Mouse (Mus musculus): ENCODE measurements around the gene Irf6. TPM values are rescaled to one million over a fixed set of nuclear protein-coding genes. Genes with fewer than 3 reads are reported as not detected.

Gene Irf6
- polyA plus RNA-seq, 1 experiment, result 0.08 TPM

DNA sequence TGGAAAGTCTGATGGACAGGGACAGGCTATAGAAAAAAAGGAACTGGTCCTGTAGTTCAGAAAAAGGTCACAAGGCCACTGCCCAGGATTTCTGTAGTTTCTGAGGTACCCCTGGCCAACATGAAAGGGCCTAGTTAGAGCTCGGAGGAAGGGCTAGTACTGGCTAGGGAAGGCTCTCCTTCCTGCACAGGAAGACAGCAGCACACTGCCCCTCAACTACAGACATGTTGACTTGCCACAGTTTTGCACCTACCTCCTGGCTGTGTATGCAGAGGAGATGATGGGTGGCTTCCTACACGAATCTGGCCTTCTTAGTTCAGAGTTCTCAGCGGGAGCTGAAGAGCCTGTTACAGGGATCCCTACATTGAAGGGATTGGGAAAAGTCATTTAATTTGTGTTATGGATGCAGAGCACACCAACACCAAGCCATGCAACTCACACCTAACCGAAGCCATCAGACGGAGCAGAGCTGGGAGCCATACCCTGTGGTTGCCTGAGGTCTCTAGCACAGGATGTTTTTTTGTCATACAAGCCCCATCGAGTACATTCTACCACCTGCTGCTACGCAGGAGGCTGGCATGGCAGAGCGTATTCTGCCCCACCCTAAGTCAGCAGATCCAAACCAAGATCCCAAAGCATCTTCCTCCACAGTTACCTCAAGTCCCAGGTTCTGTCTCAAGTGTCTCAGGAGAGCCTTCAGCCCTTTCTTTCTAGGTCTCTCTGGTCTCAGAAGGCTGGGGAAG is 47.9 kb downstream of the Irf6 start:
- H3K79me3 ChIP-seq (ENCODE audit: low read depth), result no peaks in the 10 kb centered on the region
- no peak overlapping the region for H3ac ChIP-seq (ENCODE audit: control insufficient read depth, insufficient read length, low read depth)

GRCm38 (mm10) chr1:193201383-193201778 is 48.5 kb downstream of the Irf6 start, which contains the start of gene Traf3ip3:
TSS of gene Traf3ip3 (minus strand) at chr1:193201703.
- Histone ChIP-seq H3K79me2 (ENCODE audit: control insufficient read depth, insufficient read depth) (no peaks in the 10 kb centered on the region), H3K79me3 (ENCODE audit: low read depth) (no peaks in the 10 kb centered on the region), H3K36me3 (ENCODE audit: control insufficient read depth, insufficient read depth) (no peaks in the 10 kb centered on the region), H3ac (ENCODE audit: control insufficient read depth, insufficient read length, low read depth) (no peak within 1 kb of the TSS), H3K4me3 (ENCODE audit: insufficient read depth, poor library complexity, severe bottlenecking) (no peak within 1 kb of the TSS), H3K27me3 (ENCODE audit: control insufficient read depth, insufficient read depth, insufficient read length) (no peaks in the 10 kb centered on the region)
- TF ChIP-seq MAX (IDR thresholded peaks at IDR 0.05), result no peak
- TF ChIP-seq CTCF (IDR thresholded peaks at IDR 0.05; ENCODE audit: control insufficient read depth, insufficient read depth, insufficient read length), result no peak
- TF ChIP-seq CEBPB (IDR thresholded peaks at IDR 0.05; ENCODE audit: low read depth), result no peak
- no peak for TF ChIP-seq MYOG (IDR thresholded peaks at IDR 0.05; ENCODE audit: control insufficient read depth, extremely low read depth, insufficient read length)
- TF ChIP-seq FOSL1 (IDR thresholded peaks at IDR 0.05; ENCODE audit: insufficient read depth, low read length, poor library complexity, severe bottlenecking), result no peak
- no peak for TF ChIP-seq USF1 (IDR thresholded peaks at IDR 0.05; ENCODE audit: low read depth)
- no peak for TF ChIP-seq MYOD1 (IDR thresholded peaks at IDR 0.05; ENCODE audit: control insufficient read depth, insufficient read length, low read depth)

More for the DNA sequence above, 47.9 kb downstream of the Irf6 start:
- TF ChIP-seq USF1 (IDR thresholded peaks at IDR 0.05; ENCODE audit: low read depth) (no peak), MYOG (IDR thresholded peaks at IDR 0.05; ENCODE audit: control insufficient read depth, extremely low read depth, insufficient read length) (no peak), CEBPB (IDR thresholded peaks at IDR 0.05; ENCODE audit: low read depth) (no peak), CTCF (IDR thresholded peaks at IDR 0.05; ENCODE audit: control insufficient read depth, insufficient read depth, insufficient read length) (no peak), MAX (IDR thresholded peaks at IDR 0.05) (no peak), FOSL1 (IDR thresholded peaks at IDR 0.05; ENCODE audit: insufficient read depth, low read length, poor library complexity, severe bottlenecking) (no peak), MYOD1 (IDR thresholded peaks at IDR 0.05; ENCODE audit: control insufficient read depth, insufficient read length, low read depth) (no peak)
- H3K4me3 ChIP-seq (ENCODE audit: insufficient read depth, poor library complexity, severe bottlenecking), result no peak overlapping the region
- no peaks in the 10 kb centered on the region for H3K27me3 ChIP-seq (ENCODE audit: control insufficient read depth, insufficient read depth, insufficient read length)
- H3K79me2 ChIP-seq (ENCODE audit: control insufficient read depth, insufficient read depth), result no peaks in the 10 kb centered on the region
- no peaks in the 10 kb centered on the region for H3K36me3 ChIP-seq (ENCODE audit: control insufficient read depth, insufficient read depth)

GRCm38 (mm10) chr1:193203821-193204220 is 50.9 kb downstream of the Irf6 start:
- TF ChIP-seq FOSL1 (IDR thresholded peaks at IDR 0.05; ENCODE audit: insufficient read depth, low read length, poor library complexity, severe bottlenecking) (no peak), MYOG (IDR thresholded peaks at IDR 0.05; ENCODE audit: control insufficient read depth, extremely low read depth, insufficient read length) (no peak), CEBPB (IDR thresholded peaks at IDR 0.05; ENCODE audit: low read depth) (no peak), MYOD1 (IDR thresholded peaks at IDR 0.05; ENCODE audit: control insufficient read depth, insufficient read length, low read depth) (no peak), MAX (IDR thresholded peaks at IDR 0.05) (no peak), CTCF (IDR thresholded peaks at IDR 0.05; ENCODE audit: control insufficient read depth, insufficient read depth, insufficient read length) (no peak), USF1 (IDR thresholded peaks at IDR 0.05; ENCODE audit: low read depth) (no peak)
- Histone ChIP-seq H3K79me2 (ENCODE audit: control insufficient read depth, insufficient read depth) (no peaks in the 10 kb centered on the region), H3K36me3 (ENCODE audit: control insufficient read depth, insufficient read depth) (no peaks in the 10 kb centered on the region), H3K27me3 (ENCODE audit: control insufficient read depth, insufficient read depth, insufficient read length) (no peaks in the 10 kb centered on the region), H3K4me3 (ENCODE audit: insufficient read depth, poor library complexity, severe bottlenecking) (no peak overlapping the region), H3ac (ENCODE audit: control insufficient read depth, insufficient read length, low read depth) (no peak overlapping the region), H3K79me3 (ENCODE audit: low read depth) (no peaks in the 10 kb centered on the region)

DNA sequence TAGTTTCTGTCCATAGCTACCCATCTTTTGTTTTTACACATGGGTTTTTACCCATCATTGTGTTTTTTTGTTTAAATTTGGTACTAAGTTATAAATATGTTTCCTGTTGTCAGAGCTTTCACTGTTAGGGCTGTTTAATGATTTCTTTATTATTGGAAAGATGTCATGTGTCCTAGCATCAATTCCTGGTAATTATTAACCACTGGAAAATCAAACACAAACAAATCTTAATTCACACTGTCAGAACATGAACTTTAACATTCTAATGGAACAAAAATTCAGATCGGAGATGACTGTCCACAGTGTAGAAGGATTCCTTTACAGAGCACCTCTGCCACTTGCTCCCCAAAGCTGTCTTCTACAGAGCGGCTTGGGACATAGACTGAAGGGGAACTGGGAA is 52.5 kb downstream of the Irf6 start:
- Histone ChIP-seq H3K36me3 (ENCODE audit: control insufficient read depth, insufficient read depth) (no peaks in the 10 kb centered on the region), H3K79me2 (ENCODE audit: control insufficient read depth, insufficient read depth) (no peaks in the 10 kb centered on the region)

GRCm38 (mm10) chr1:193207503-193207902 is 54.6 kb downstream of the Irf6 start, which contains the start of gene Lamb3:
TSS of gene Lamb3 (plus strand) at chr1:193207699.
- H3K79me3 ChIP-seq (ENCODE audit: low read depth), result no peaks in the 10 kb centered on the region
- no peaks in the 10 kb centered on the region for H3K79me2 ChIP-seq (ENCODE audit: control insufficient read depth, insufficient read depth)
- H3ac ChIP-seq (ENCODE audit: control insufficient read depth, insufficient read length, low read depth), result no peak within 1 kb of the TSS
- TF ChIP-seq CTCF (IDR thresholded peaks at IDR 0.05; ENCODE audit: control insufficient read depth, insufficient read depth, insufficient read length) (no peak), CEBPB (IDR thresholded peaks at IDR 0.05; ENCODE audit: low read depth) (no peak), MYOD1 (IDR thresholded peaks at IDR 0.05; ENCODE audit: control insufficient read depth, insufficient read length, low read depth) (no peak), USF1 (IDR thresholded peaks at IDR 0.05; ENCODE audit: low read depth) (no peak), MAX (IDR thresholded peaks at IDR 0.05) (no peak), FOSL1 (IDR thresholded peaks at IDR 0.05; ENCODE audit: insufficient read depth, low read length, poor library complexity, severe bottlenecking) (no peak), MYOG (IDR thresholded peaks at IDR 0.05; ENCODE audit: control insufficient read depth, extremely low read depth, insufficient read length) (no peak)
- H3K4me3 ChIP-seq (ENCODE audit: insufficient read depth, poor library complexity, severe bottlenecking), result no peak within 1 kb of the TSS
- no peaks in the 10 kb centered on the region for H3K36me3 ChIP-seq (ENCODE audit: control insufficient read depth, insufficient read depth)
- H3K27me3 ChIP-seq (ENCODE audit: control insufficient read depth, insufficient read depth, insufficient read length), result no peaks in the 10 kb centered on the region

More for the DNA sequence above, 52.5 kb downstream of the Irf6 start:
- H3ac ChIP-seq (ENCODE audit: control insufficient read depth, insufficient read length, low read depth), result no peak overlapping the region
- H3K27me3 ChIP-seq (ENCODE audit: control insufficient read depth, insufficient read depth, insufficient read length), result no peaks in the 10 kb centered on the region
- no peaks in the 10 kb centered on the region for H3K79me3 ChIP-seq (ENCODE audit: low read depth)
- no peak overlapping the region for H3K4me3 ChIP-seq (ENCODE audit: insufficient read depth, poor library complexity, severe bottlenecking)
- TF ChIP-seq MYOG (IDR thresholded peaks at IDR 0.05; ENCODE audit: control insufficient read depth, extremely low read depth, insufficient read length) (no peak), MYOD1 (IDR thresholded peaks at IDR 0.05; ENCODE audit: control insufficient read depth, insufficient read length, low read depth) (no peak), USF1 (IDR thresholded peaks at IDR 0.05; ENCODE audit: low read depth) (no peak), FOSL1 (IDR thresholded peaks at IDR 0.05; ENCODE audit: insufficient read depth, low read length, poor library complexity, severe bottlenecking) (no peak), CEBPB (IDR thresholded peaks at IDR 0.05; ENCODE audit: low read depth) (no peak), CTCF (IDR thresholded peaks at IDR 0.05; ENCODE audit: control insufficient read depth, insufficient read depth, insufficient read length) (no peak), MAX (IDR thresholded peaks at IDR 0.05) (no peak)

Measured in C2C12 (cell line).